Mouse (Mus musculus) cerebellum, adult 18-20 months (tissue): ENCODE measurements around the gene Bin2.

ENCODE experiments used
- DNase-seq, 2 experiments: peaks; one replicate each; pipeline ENCODE4 v3.0.0; 2021

Gene Bin2

GRCm38 (mm10) chr15:100669337-100669736 lies at the start of gene Bin2:
Gene Bin2, minus strand, starts transcription at chr15:100669553.
- no peak for DNase-seq

GRCm38 (mm10) chr15:100718572-100718971 lies 49.2 kb upstream of the Bin2 start:
- no peak for DNase-seq

GRCm38 (mm10) chr15:100717933-100718332 lies 48.6 kb upstream of the Bin2 start:
- DNase-seq, result no peak

- no peak for DNase-seq
These were observed 46.1 kb upstream of the Bin2 start for GRCm38 (mm10) chr15:100715399-100715993.

- DNase-seq, result no peak
These were observed 45.1 kb upstream of the Bin2 start for GRCm38 (mm10) chr15:100714470-100714869.

GRCm38 (mm10) chr15:100710838-100711237 lies 41.5 kb upstream of the Bin2 start:
- DNase-seq, result no peak

GRCm38 (mm10) chr15:100708433-100709078 lies 39.2 kb upstream of the Bin2 start:
- no peak for DNase-seq

GRCm38 (mm10) chr15:100706226-100706625 lies 36.9 kb upstream of the Bin2 start:
- DNase-seq, result no peak

- DNase-seq, result no peak
These were observed 36.0 kb upstream of the Bin2 start for GRCm38 (mm10) chr15:100705376-100705775.

- no peak for DNase-seq
These were observed 34.6 kb upstream of the Bin2 start for GRCm38 (mm10) chr15:100703913-100704312.

GRCm38 (mm10) chr15:100701856-100702255 lies 32.5 kb upstream of the Bin2 start:
- DNase-seq, result no peak

GRCm38 (mm10) chr15:100701108-100701507 lies 31.8 kb upstream of the Bin2 start:
- no peak for DNase-seq

GRCm38 (mm10) chr15:100700424-100700823 lies 31.1 kb upstream of the Bin2 start:
- no peak for DNase-seq

GRCm38 (mm10) chr15:100699386-100699785 lies 30.0 kb upstream of the Bin2 start:
- no peak for DNase-seq

GRCm38 (mm10) chr15:100698078-100698477 lies 28.7 kb upstream of the Bin2 start:
- DNase-seq, result no peak

GRCm38 (mm10) chr15:100694406-100694805 lies 25.1 kb upstream of the Bin2 start:
- no peak for DNase-seq

- DNase-seq, result no peak
These were observed 22.6 kb upstream of the Bin2 start for GRCm38 (mm10) chr15:100691990-100692389.

GRCm38 (mm10) chr15:100687430-100687971 lies 18.1 kb upstream of the Bin2 start, which contains the start of gene Cela1:
Gene Cela1, minus strand, starts transcription at chr15:100687921.
- no peak for DNase-seq

- DNase-seq, result no peak
These were observed 17.6 kb upstream of the Bin2 start for GRCm38 (mm10) chr15:100686989-100687388.

- DNase-seq, result no peak
These were observed 17.1 kb upstream of the Bin2 start for GRCm38 (mm10) chr15:100686434-100686833.

GRCm38 (mm10) chr15:100685849-100686248 lies 16.5 kb upstream of the Bin2 start:
- no peak for DNase-seq

GRCm38 (mm10) chr15:100685255-100685654 lies 15.9 kb upstream of the Bin2 start:
- DNase-seq, result no peak

- no peak for DNase-seq
These were observed 15.1 kb upstream of the Bin2 start for GRCm38 (mm10) chr15:100684450-100684849.

- DNase-seq, result peak; percentile 67 to 76
These were observed 13.7 kb upstream of the Bin2 start for GRCm38 (mm10) chr15:100683041-100683440.
